Mouse (Mus musculus) thymus, postnatal 25 days (tissue): ENCODE results near the gene Olfr787.

Experiments
- DNase-seq: peaks from one replicate; pipeline ENCODE4 v3.0.0; 2022

The Olfr787 gene

GRCm38 (mm10) chr10:129461562-129461961 is at the start of gene Olfr787:
Gene Olfr787 (plus strand): TSS chr10:129461862.
- no peak for DNase-seq

GRCm38 (mm10) chr10:129427006-129427405 is 34.7 kb upstream of the Olfr787 start, which contains the start of gene Olfr786:
Gene Olfr786 (plus strand): TSS chr10:129427306.
- DNase-seq, result no peak

GRCm38 (mm10) chr10:129470698-129471097 is 9.0 kb downstream of the Olfr787 start, which contains the start of gene Olfr788:
Gene Olfr788 (plus strand): TSS chr10:129470998.
- no peak for DNase-seq

- DNase-seq, result no peak
Observed at GRCm38 (mm10) chr10:129473256-129473655, 11.6 kb downstream of the Olfr787 start.

GRCm38 (mm10) chr10:129473723-129474122 is 12.1 kb downstream of the Olfr787 start:
- no peak for DNase-seq

- DNase-seq, result no peak
Observed at GRCm38 (mm10) chr10:129484452-129484851, 22.8 kb downstream of the Olfr787 start, which contains the start of gene Olfr789. Gene Olfr789 (plus strand): TSS chr10:129484752.

- DNase-seq, result no peak
Observed at GRCm38 (mm10) chr10:129490101-129490500, 28.4 kb downstream of the Olfr787 start.

- DNase-seq, result no peak
Observed at GRCm38 (mm10) chr10:129498192-129498591, 36.5 kb downstream of the Olfr787 start, which contains the start of gene Olfr790. Gene Olfr790 (plus strand): TSS chr10:129498492.
